Mouse (Mus musculus) heart, adult 2 months (tissue): ENCODE measurements around the gene Ttll8.

Experiments used
- CTCF ChIP-seq: fragments of 200-600 bp; IDR thresholded peaks from 2 replicates; pipeline ENCODE4 v1.8.1; 2022; ENCODE audit warnings: antibody characterized with exemption, mild to moderate bottlenecking, moderate library complexity
- EP300 ChIP-seq: fragments of 200-500 bp; IDR thresholded peaks from 2 replicates; pipeline ENCODE4 v1.6.1; 2011; ENCODE audit warnings: low read depth, low read length, control low read depth; ENCODE audit not compliant: insufficient read depth
- POLR2A ChIP-seq: fragments of 200-500 bp; IDR thresholded peaks from 2 replicates; pipeline ENCODE4 v1.6.1; 2011; ENCODE audit warnings: mild to moderate bottlenecking, low read depth, low read length, control low read depth; ENCODE audit not compliant: insufficient read depth

GRCm38 (mm10) chr15:88844966-88845365 lies 109.3 kb downstream of the Ttll8 start:
- TF ChIP-seq CTCF (no peak), POLR2A (no peak), EP300 (no peak)
